Mouse (Mus musculus) midbrain, postnatal 0 days (tissue): ENCODE measurements at regions not wholly inside any gene's neighbourhood (a gene's known extent, or its start where the extent isn't known, plus 50 kb on each side); places are given as distances from the start of the nearest gene placed in this dataset.

Experiments used
- ATAC-seq: fragments of 200-750 bp; cut with Nextera tagmentation; 2 replicates; pipeline ENCODE4 v1.8.0; 2017; ENCODE audit warnings: moderate number of reproducible peaks, mild to moderate bottlenecking, moderate TSS enrichment, moderate library complexity; ENCODE audit not compliant: low FRiP score
- DNase-seq: peaks from one replicate; pipeline ENCODE4 v3.0.0-alpha.2; 2015; ENCODE audit warnings: low spot score
- H3K27ac ChIP-seq: fragments of 300-500 bp; sonication (generic); 2 replicates; pipeline ENCODE4 v1.5.1; 2014; ENCODE audit warnings: low read depth, mild to moderate bottlenecking, low read length, mixed read lengths
- H3K27me3 ChIP-seq: fragments of 300-500 bp; sonication (generic); 2 replicates; pipeline ENCODE4 v1.6.1; 2014; ENCODE audit warnings: low read length, control low read depth, mixed read lengths; ENCODE audit not compliant: insufficient read depth
- H3K36me3 ChIP-seq: fragments of 300-500 bp; sonication (generic); 2 replicates; pipeline ENCODE4 v1.6.1; 2014; ENCODE audit warnings: low read length, control low read depth, mixed read lengths; ENCODE audit not compliant: insufficient read depth
- H3K4me1 ChIP-seq: fragments of 300-500 bp; sonication (generic); 2 replicates; pipeline ENCODE4 v1.6.1; 2014; ENCODE audit warnings: mild to moderate bottlenecking, control low read depth, antibody characterized with exemption, low read length, mixed read lengths; ENCODE audit not compliant: insufficient read depth
- H3K4me2 ChIP-seq: fragments of 300-500 bp; sonication (generic); 2 replicates; pipeline ENCODE4 v1.6.1; 2014; ENCODE audit warnings: low read depth, mild to moderate bottlenecking, low read length, mixed read lengths; ENCODE audit not compliant: poor library complexity, severe bottlenecking
- H3K4me3 ChIP-seq: fragments of 300-500 bp; sonication (generic); 2 replicates; pipeline ENCODE4 v1.5.1; 2014; ENCODE audit warnings: low read depth, mild to moderate bottlenecking, low read length, moderate library complexity
- H3K9ac ChIP-seq: fragments of 300-500 bp; sonication (generic); replicated peaks from 2 replicates; pipeline ENCODE4 v1.6.1; 2014; ENCODE audit warnings: mild to moderate bottlenecking, low read length, moderate library complexity, mixed read lengths; ENCODE audit not compliant: poor library complexity, severe bottlenecking
- H3K9me3 ChIP-seq: fragments of 300-500 bp; sonication (generic); 2 replicates; pipeline ENCODE4 v1.6.1; 2016; ENCODE audit warnings: low read length, control low read depth
- CTCF ChIP-seq: IDR thresholded peaks from 2 replicates; pipeline ENCODE4 v1.5.1; 2016; ENCODE audit warnings: antibody characterized with exemption, mild to moderate bottlenecking
- WGBS: fragments of 180-500 bp; shearing (Covaris S2); extraction: QIAGEN DNeasy Blood & Tissue Kit; methylation state at CpG from one replicate; pipeline ENCODE4 v1.1.7; 2014; 5-methylcytosine and 5-hydroxymethylcytosine counted together

DNA sequence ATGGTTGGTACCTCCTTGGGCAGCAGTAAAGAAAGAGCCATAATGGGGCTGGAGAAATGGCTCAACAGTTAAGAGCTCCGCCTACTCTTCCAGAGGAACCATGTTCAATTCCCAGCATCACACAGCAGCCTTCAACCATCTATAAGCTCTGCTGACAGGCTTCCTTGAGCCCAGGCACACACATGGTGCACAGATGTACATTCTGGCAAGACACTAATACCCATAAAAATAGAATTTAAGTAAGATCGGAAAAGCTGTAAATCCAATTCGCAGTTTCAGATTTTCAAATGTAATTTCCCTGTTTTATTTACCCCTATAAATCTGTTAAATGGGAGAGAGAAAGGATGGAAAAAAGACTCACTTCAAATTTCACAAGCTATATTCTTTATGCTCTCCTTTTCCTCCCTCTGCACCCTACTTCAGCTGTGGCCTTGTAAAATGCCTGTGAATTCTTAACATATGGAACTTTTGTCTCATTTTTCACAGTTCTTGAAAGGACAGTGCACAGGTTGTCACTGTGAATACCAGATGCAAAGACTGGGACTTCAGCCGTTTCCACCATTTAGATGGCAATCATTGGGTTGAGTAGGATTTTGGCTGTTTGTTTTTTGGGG lies 58.5 kb upstream of the Ccdc90b start:
- no peak overlapping the region for H3K4me3 ChIP-seq
- H3K9me3 ChIP-seq = no peaks in the 10 kb centered on the region
- DNase-seq (no peak), ATAC-seq (no peak)
- no peaks in the 10 kb centered on the region for H3K4me1 ChIP-seq
- 93% methylated on average over 4 of the region's 4 CpGs for WGBS
- no peaks in the 10 kb centered on the region for H3K36me3 ChIP-seq
- TF ChIP-seq CTCF = no peak
- no peak overlapping the region for H3K9ac ChIP-seq
- H3K27me3 ChIP-seq = no peaks in the 10 kb centered on the region
- no peak overlapping the region for H3K4me2 ChIP-seq
- no peak overlapping the region for H3K27ac ChIP-seq

DNA sequence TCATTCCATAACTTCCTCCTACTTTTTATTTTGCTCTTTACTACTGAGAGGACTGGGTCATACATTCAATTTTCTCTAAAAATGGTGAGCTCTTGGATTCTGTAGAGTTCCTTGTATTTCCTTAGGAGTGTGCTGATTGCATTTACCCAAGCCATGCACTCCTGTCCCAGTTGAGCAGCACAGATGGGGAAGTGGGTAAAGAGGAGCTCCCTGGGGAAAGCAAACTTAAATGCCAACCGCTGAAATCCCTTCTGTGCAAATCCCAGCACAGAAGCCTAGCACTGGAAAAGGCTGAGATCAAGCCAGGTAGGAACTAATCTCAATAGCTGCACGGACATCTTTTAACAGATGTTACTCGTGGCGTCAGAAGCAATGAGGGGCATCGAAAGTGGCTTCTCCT lies 54.6 kb upstream of the Ccdc90b start:
- no peaks in the 10 kb centered on the region for H3K4me1 ChIP-seq
- H3K9ac ChIP-seq = no peak overlapping the region
- no peak overlapping the region for H3K27ac ChIP-seq
- no peaks in the 10 kb centered on the region for H3K9me3 ChIP-seq
- TF ChIP-seq CTCF = no peak
- no peaks in the 10 kb centered on the region for H3K27me3 ChIP-seq
- no peak overlapping the region for H3K4me3 ChIP-seq
- no peak for ATAC-seq
- no peaks in the 10 kb centered on the region for H3K36me3 ChIP-seq
- H3K4me2 ChIP-seq = no peak overlapping the region
- peak; percentile 16 for DNase-seq
- 79% methylated on average over 5 of the region's 5 CpGs for WGBS

DNA sequence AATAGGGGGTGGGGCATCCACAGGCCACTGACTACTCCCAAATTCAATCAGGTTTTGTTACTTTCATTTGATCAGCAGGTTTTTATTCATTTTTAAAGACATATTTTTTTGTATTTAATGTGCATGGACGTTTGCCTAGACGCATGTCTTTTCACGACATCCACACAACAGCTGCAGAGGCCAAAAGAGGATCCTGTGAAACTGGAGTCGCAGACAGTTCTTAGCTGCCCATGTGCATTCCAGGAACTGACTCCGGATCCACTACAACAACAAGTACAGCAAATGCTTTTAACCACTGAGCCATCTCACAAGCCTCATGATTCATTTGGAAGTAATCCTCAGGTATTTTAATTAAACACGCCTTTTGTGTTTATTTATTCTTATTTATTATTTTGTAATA lies 51.9 kb upstream of the Ccdc90b start:
- H3K27ac ChIP-seq = no peak overlapping the region
- H3K4me2 ChIP-seq = no peak overlapping the region
- DNase-seq (no peak), ATAC-seq (no peak)
- no peaks in the 10 kb centered on the region for H3K4me1 ChIP-seq
- no peak for TF ChIP-seq CTCF
- H3K9ac ChIP-seq = no peak overlapping the region
- 84% methylated on average over 6 of the region's 6 CpGs for WGBS
- no peaks in the 10 kb centered on the region for H3K9me3 ChIP-seq
- no peaks in the 10 kb centered on the region for H3K36me3 ChIP-seq
- H3K27me3 ChIP-seq = no peaks in the 10 kb centered on the region
- H3K4me3 ChIP-seq = no peak overlapping the region
